Mouse (Mus musculus): ENCODE measurements at regions not wholly inside any gene's neighbourhood (a gene's known extent, or its start where the extent isn't known, plus 50 kb on each side); places are given as distances from the start of the nearest gene placed in this dataset.

DNA sequence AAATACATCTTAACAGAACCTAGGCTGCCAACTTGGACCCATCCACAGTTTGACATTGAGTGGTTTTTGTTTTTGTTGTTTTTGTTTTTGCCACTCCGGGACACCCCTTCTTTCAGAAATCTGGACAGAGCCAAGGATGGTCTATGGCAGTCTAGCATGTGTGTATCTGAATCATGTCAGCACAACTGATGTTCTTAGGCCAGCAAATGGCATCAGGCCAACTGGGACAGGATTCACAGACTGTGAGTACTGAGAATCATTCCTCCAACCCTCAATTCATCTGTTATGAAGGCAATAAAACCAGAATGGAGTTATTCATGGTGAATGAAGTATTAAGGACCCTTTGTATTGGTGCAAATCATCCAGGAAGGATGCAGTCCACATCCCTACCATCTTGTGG is 1372.5 kb upstream of the Rag2 start:
- H3K27ac ChIP-seq (ENCODE audit: low read depth, low read length): no peak overlapping the region
- no peaks in the 10 kb centered on the region for H3K9me3 ChIP-seq (ENCODE audit: control insufficient read depth)
- no peak for TF ChIP-seq CTCF (IDR thresholded peaks at IDR 0.05; ENCODE audit: low read depth)
- H3K4me2 ChIP-seq (replicated peaks; ENCODE audit: low read depth): no peak overlapping the region
- no peak overlapping the region for H3K4me3 ChIP-seq (ENCODE audit: low read depth, low read length)
- no peaks in the 10 kb centered on the region for H3K36me3 ChIP-seq (ENCODE audit: control insufficient read depth, insufficient read depth)
- H3K4me1 ChIP-seq (replicated peaks; ENCODE audit: control insufficient read depth, insufficient read depth, low read length): no peaks in the 10 kb centered on the region
- ATAC-seq: no peak
- 75% methylated on average over 1 of the region's 1 CpGs for WGBS
- H3K27me3 ChIP-seq (replicated peaks; ENCODE audit: control insufficient read depth, insufficient read depth, low read length): no peaks in the 10 kb centered on the region
- H3K9ac ChIP-seq (ENCODE audit: low read depth, low read length): no peak overlapping the region

DNA sequence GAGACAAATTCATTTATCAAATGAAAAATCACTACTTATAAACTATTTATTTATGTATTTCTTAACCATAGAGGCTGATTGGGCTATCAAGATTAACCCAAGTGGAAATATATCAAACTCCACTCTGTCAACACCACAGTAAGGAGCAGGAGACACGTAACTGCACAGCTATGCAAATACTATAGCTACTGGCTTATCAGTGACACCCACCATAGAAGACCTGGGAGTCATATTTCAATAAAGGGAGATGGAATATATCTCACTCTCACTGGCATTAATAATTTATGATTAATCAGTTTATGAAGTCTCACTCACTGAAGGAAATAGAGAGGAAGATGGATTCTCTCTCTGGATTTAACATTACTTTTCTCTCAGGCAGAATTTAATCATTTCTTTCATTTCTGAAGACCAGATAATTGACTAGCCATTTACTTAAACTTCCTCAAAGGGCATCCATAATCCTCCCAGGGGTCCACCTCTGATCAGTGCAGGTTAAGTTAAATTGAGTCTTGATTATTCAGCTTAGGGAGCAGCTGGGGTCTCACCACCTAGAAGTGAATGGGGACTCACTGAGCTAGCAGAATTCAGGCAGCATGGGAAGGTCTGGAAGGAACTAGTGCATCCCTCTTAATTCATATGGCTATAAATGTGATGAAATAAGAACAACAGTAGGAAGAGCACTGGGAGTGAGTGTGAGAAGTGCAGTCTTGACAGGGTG is 1365.2 kb upstream of the Rag2 start:
- Histone ChIP-seq H3K9me3 (ENCODE audit: control insufficient read depth) (no peaks in the 10 kb centered on the region), H3K4me2 (replicated peaks; ENCODE audit: low read depth) (no peak overlapping the region), H3K4me1 (replicated peaks; ENCODE audit: control insufficient read depth, insufficient read depth, low read length) (no peaks in the 10 kb centered on the region), H3K4me3 (ENCODE audit: low read depth, low read length) (no peak overlapping the region), H3K27ac (ENCODE audit: low read depth, low read length) (no peak overlapping the region), H3K27me3 (replicated peaks; ENCODE audit: control insufficient read depth, insufficient read depth, low read length) (no peaks in the 10 kb centered on the region), H3K36me3 (ENCODE audit: control insufficient read depth, insufficient read depth) (no peaks in the 10 kb centered on the region), H3K9ac (ENCODE audit: low read depth, low read length) (no peak overlapping the region)
- 31% methylated on average over 1 of the region's 1 CpGs for WGBS
- ATAC-seq: no peak
- TF ChIP-seq CTCF (IDR thresholded peaks at IDR 0.05; ENCODE audit: low read depth): no peak

DNA sequence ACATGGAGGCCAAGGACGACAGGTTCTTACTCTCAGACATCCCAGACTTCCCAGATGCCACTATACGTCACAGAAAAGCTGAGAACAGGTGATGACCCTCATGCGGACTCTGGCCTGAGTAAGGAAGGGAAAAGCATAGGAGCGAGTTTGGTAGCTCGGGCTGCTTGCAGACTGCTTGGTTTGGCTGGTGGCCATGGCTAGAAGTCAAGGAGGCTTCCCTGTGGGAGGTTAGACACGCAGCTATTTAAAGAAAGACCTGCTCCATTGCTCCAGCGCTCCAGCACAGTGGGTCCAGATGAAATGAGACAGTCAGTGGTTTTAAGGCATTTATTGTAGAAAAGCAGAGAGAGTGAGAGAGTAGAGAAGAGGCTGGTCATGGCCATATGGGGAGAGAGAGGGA is 1318.0 kb upstream of the Rag2 start:
- WGBS: 81% methylated on average over 7 of the region's 7 CpGs

DNA sequence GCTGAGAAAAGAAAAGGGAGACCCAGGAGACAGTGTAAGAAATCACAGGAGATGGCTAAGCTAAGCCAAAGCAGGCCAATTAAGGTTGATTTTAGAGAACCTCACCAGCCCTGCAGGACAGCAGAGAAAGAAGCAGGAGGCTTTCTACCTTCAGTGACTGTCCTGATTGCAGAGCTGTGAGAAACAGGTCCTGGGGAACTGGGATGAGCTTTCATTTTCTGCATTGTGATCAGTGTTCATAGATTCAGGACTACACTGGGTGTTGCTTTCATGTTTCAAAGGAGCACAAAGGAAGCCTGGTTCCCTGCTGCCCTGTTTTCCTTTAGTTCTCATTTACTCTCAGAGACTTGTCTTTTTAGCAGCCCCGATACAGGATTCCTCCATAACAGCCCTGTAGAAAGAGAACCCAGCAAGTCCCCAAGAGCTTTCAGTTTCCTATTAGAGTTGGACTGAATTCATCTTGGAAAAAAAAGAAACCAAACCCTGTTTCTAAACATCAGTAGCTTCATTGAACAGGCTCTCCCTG is 1311.7 kb upstream of the Rag2 start:
- H3K4me1 ChIP-seq (replicated peaks; ENCODE audit: control insufficient read depth, insufficient read depth, low read length): no peaks in the 10 kb centered on the region
- WGBS: 76% methylated on average over 1 of the region's 1 CpGs
- ATAC-seq: no peak
- no peak for TF ChIP-seq CTCF (IDR thresholded peaks at IDR 0.05; ENCODE audit: low read depth)
- H3K9ac ChIP-seq (ENCODE audit: low read depth, low read length): no peak overlapping the region
- no peak overlapping the region for H3K4me2 ChIP-seq (replicated peaks; ENCODE audit: low read depth)
- H3K36me3 ChIP-seq (ENCODE audit: control insufficient read depth, insufficient read depth): no peaks in the 10 kb centered on the region
- no peak overlapping the region for H3K27ac ChIP-seq (ENCODE audit: low read depth, low read length)
- H3K27me3 ChIP-seq (replicated peaks; ENCODE audit: control insufficient read depth, insufficient read depth, low read length): no peaks in the 10 kb centered on the region
- no peaks in the 10 kb centered on the region for H3K9me3 ChIP-seq (ENCODE audit: control insufficient read depth)
- H3K4me3 ChIP-seq (ENCODE audit: low read depth, low read length): no peak overlapping the region

More for the DNA sequence above, 1318.0 kb upstream of the Rag2 start:
- no peak overlapping the region for H3K4me3 ChIP-seq (ENCODE audit: low read depth, low read length)
- no peak overlapping the region for H3K4me2 ChIP-seq (replicated peaks; ENCODE audit: low read depth)
- no peak overlapping the region for H3K9ac ChIP-seq (ENCODE audit: low read depth, low read length)
- TF ChIP-seq CTCF (IDR thresholded peaks at IDR 0.05; ENCODE audit: low read depth): no peak
- no peak overlapping the region for H3K27ac ChIP-seq (ENCODE audit: low read depth, low read length)
- H3K9me3 ChIP-seq (ENCODE audit: control insufficient read depth): no peaks in the 10 kb centered on the region
- H3K36me3 ChIP-seq (ENCODE audit: control insufficient read depth, insufficient read depth): no peaks in the 10 kb centered on the region
- no peaks in the 10 kb centered on the region for H3K4me1 ChIP-seq (replicated peaks; ENCODE audit: control insufficient read depth, insufficient read depth, low read length)
- no peak for ATAC-seq
- H3K27me3 ChIP-seq (replicated peaks; ENCODE audit: control insufficient read depth, insufficient read depth, low read length): no peaks in the 10 kb centered on the region

DNA sequence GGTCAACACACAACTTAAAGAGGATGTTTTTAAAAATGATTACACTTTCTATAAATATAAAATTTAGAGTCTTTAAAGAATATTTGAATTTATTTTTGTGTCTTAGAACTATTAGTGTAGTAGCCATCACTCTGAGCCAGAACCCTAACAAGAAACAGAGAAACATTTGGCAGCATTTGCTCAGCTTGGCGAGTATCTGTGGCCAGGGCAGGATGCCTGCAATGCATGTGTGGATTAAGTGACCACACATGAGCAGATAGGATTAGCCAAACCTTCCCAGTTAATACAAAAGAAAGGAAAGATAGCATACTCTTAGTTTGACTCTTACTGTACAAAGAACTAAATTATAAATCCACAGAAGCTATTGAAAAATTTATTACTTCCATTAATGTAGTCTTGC is 1304.1 kb upstream of the Rag2 start:
- Histone ChIP-seq H3K9me3 (ENCODE audit: control insufficient read depth) (no peaks in the 10 kb centered on the region), H3K9ac (ENCODE audit: low read depth, low read length) (no peak overlapping the region), H3K27ac (ENCODE audit: low read depth, low read length) (no peak overlapping the region), H3K4me2 (replicated peaks; ENCODE audit: low read depth) (no peak overlapping the region), H3K4me1 (replicated peaks; ENCODE audit: control insufficient read depth, insufficient read depth, low read length) (no peaks in the 10 kb centered on the region), H3K36me3 (ENCODE audit: control insufficient read depth, insufficient read depth) (no peaks in the 10 kb centered on the region), H3K27me3 (replicated peaks; ENCODE audit: control insufficient read depth, insufficient read depth, low read length) (no peaks in the 10 kb centered on the region), H3K4me3 (ENCODE audit: low read depth, low read length) (no peak overlapping the region)
- no peak for ATAC-seq
- TF ChIP-seq CTCF (IDR thresholded peaks at IDR 0.05; ENCODE audit: low read depth): no peak
- 64% methylated on average over 1 of the region's 1 CpGs for WGBS

DNA sequence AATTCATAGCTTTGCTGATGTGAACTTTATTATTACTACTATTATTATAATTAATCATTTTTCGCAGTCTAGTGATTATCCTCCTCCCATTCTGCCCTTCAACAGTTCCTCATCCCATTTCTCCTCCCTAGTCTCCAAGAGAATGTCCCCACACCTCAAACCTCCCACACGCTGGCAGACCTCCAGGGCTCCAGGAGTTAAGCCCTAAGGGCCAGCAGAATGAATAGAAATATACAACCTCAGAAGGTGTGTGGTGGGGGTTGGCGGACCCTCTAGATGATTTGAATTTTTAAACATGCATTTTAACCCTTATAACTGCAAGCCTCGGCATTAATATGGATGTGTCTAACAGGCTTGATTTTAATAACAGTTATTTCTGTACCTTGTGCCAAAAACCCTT is 1283.8 kb upstream of the Rag2 start:
- no peak for ATAC-seq
- Histone ChIP-seq H3K9ac (ENCODE audit: low read depth, low read length) (no peak overlapping the region), H3K9me3 (ENCODE audit: control insufficient read depth) (no peaks in the 10 kb centered on the region), H3K36me3 (ENCODE audit: control insufficient read depth, insufficient read depth) (no peaks in the 10 kb centered on the region), H3K4me3 (ENCODE audit: low read depth, low read length) (no peak overlapping the region), H3K4me2 (replicated peaks; ENCODE audit: low read depth) (no peak overlapping the region), H3K27ac (ENCODE audit: low read depth, low read length) (no peak overlapping the region), H3K4me1 (replicated peaks; ENCODE audit: control insufficient read depth, insufficient read depth, low read length) (no peaks in the 10 kb centered on the region), H3K27me3 (replicated peaks; ENCODE audit: control insufficient read depth, insufficient read depth, low read length) (no peaks in the 10 kb centered on the region)
- WGBS: 78% methylated on average over 4 of the region's 4 CpGs
- TF ChIP-seq CTCF (IDR thresholded peaks at IDR 0.05; ENCODE audit: low read depth): no peak

All from intestine, postnatal 0 days (tissue).